12 mouse cellular contexts compared by ENCODE assay signal in the genomic region with DNA sequence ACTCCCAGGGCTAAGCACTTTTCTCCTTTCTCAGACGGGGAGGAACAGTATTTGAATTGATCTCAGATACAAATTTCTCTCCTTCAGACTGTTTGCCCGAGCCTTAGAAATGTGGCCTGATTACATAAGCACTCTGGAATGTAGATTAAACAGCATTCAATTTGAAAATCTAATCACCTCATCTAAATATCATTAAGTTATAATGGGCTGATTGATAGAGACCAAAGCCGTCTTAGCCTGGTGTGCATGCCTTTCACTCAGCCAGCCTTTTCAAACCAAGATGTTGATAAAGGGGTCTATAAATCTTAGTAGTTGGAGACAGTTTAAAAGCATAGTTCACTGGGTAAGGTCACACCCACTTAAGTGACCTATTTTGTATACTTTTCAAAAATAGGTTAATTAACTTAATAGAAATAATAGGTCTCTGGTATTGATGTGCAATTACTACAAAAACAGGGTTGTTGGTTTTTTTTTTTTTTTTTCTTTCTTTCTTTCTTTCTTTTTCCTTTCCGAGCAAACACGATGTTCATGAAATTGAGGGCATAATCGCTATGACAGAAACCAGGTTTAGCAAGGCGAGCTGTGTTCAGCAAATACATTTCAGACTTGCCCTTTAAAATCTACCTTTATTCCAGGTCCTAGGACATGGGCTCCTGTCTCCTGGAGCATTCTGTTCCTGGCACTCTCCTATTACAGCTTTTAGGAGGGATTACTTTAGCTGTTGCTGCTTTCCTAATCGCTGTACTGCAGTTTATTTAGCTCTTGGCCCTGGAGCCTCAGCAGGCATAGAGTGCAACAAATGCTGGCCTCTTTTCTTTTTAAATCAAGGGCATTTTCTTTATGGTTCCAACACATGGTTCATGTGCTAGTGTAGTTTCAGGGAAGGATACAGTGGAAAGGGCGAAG.
DNase-seq lines count a peak whose midpoint lies in the region; ATAC-seq lines count a peak whose summit lies in the region.
"Had no signal": no experiment of that assay in that cellular context is flagged by ENCODE, and none has a peak within 500 bp of the region (broad histone marks: within the 10 kb centered on the region; RNA-seq: fewer than 3 reads in every experiment).

No protein-coding gene starts in this region.

- H3K4me2 ChIP-seq in kidney, embryonic 15.5 days = no peak overlapping the region
- H3K4me2 ChIP-seq in embryonic facial prominence, embryonic 15.5 days (replicated peaks) = no peak overlapping the region
- H3K4me2 ChIP-seq in intestine, embryonic 16.5 days (ENCODE audit: low read depth, low read length) = no peak overlapping the region

- no peaks in the 10 kb centered on the region for H3K36me3 ChIP-seq in kidney, embryonic 15.5 days
- no peaks in the 10 kb centered on the region for H3K36me3 ChIP-seq in embryonic facial prominence, embryonic 15.5 days
- no peaks in the 10 kb centered on the region for H3K36me3 ChIP-seq in intestine, embryonic 16.5 days (ENCODE audit: control insufficient read depth, insufficient read depth, low read length)
- H3K36me3 ChIP-seq: G1E had no signal

- no peak overlapping the region for H3K9ac ChIP-seq in kidney, embryonic 15.5 days
- H3K9ac ChIP-seq in embryonic facial prominence, embryonic 15.5 days = no peak overlapping the region
- H3K9ac ChIP-seq in intestine, embryonic 16.5 days (ENCODE audit: low read depth, low read length) = no peak overlapping the region

- H3K27me3 ChIP-seq in kidney, embryonic 15.5 days = no peaks in the 10 kb centered on the region
- H3K27me3 ChIP-seq in embryonic facial prominence, embryonic 15.5 days = no peaks in the 10 kb centered on the region
- no peaks in the 10 kb centered on the region for H3K27me3 ChIP-seq in intestine, embryonic 16.5 days (replicated peaks; ENCODE audit: control insufficient read depth, insufficient read depth, low read length)

- H3K4me1 ChIP-seq in kidney, embryonic 15.5 days = peaks cover 45% of the 10 kb centered on the region
- H3K4me1 ChIP-seq in embryonic facial prominence, embryonic 15.5 days = peaks cover 16% of the 10 kb centered on the region
- peaks cover 26% of the 10 kb centered on the region for H3K4me1 ChIP-seq in intestine, embryonic 16.5 days (ENCODE audit: control insufficient read depth, insufficient read depth, low read length)

- DNase-seq in kidney, adult 9 months = no peak
- peak; percentile 32 for DNase-seq in embryo, embryonic 9.5 days (ENCODE audit: extremely low spot score)
- no peak for DNase-seq in thymus, postnatal 25 days
- no peak for DNase-seq in MN1 (ENCODE audit: low spot score)
- DNase-seq in adrenal gland, postnatal 4 days (ENCODE audit: low spot score in 2 of 2) = no peak
- DNase-seq: adrenal gland, postnatal 25 days; left cerebral cortex, postnatal 4 days had no signal

- H3K9me3 ChIP-seq in kidney, embryonic 15.5 days (replicated peaks) = no peaks in the 10 kb centered on the region
- no peaks in the 10 kb centered on the region for H3K9me3 ChIP-seq in embryonic facial prominence, embryonic 15.5 days (replicated peaks)
- no peaks in the 10 kb centered on the region for H3K9me3 ChIP-seq in intestine, embryonic 16.5 days (ENCODE audit: control insufficient read depth, low read length)
- H3K9me3 ChIP-seq: G1E had no signal

- peak; percentile 56; the same call in 1 of the 2 replicates for ATAC-seq in kidney, embryonic 15.5 days (replicated peaks; ENCODE audit: low FRiP score)
- ATAC-seq in embryonic facial prominence, embryonic 15.5 days (ENCODE audit: insufficient number of reproducible peaks, low FRiP score, low TSS enrichment, low read depth) = no peak
- ATAC-seq in intestine, embryonic 16.5 days = peak; percentile 24; the same call in 1 of the 2 replicates
- ATAC-seq: hindbrain, postnatal 0 days had no signal

- H3K4me3 ChIP-seq in kidney, embryonic 15.5 days (replicated peaks) = no peak overlapping the region
- no peak overlapping the region for H3K4me3 ChIP-seq in embryonic facial prominence, embryonic 15.5 days (replicated peaks)
- no peak overlapping the region for H3K4me3 ChIP-seq in intestine, embryonic 16.5 days (ENCODE audit: low read length)

- WGBS in kidney, embryonic 15.5 days = 37% methylated on average over 9 of the region's 9 CpGs
- 43% methylated on average over 9 of the region's 9 CpGs for WGBS in embryonic facial prominence, embryonic 15.5 days
- 35% methylated on average over 9 of the region's 9 CpGs for WGBS in intestine, embryonic 16.5 days

- H3K27ac ChIP-seq in kidney, embryonic 15.5 days = peak overlapping the region; percentile 66
- H3K27ac ChIP-seq in embryonic facial prominence, embryonic 15.5 days (replicated peaks) = peak overlapping the region; percentile 48; the same call in 1 of the 2 replicates
- peak overlapping the region; percentile 36 for H3K27ac ChIP-seq in intestine, embryonic 16.5 days (ENCODE audit: low read length)
- H3K27ac ChIP-seq: hindbrain, postnatal 0 days had no signal
